Mouse (Mus musculus) hindbrain, embryonic 13.5 days (tissue): ENCODE measurements around the gene Lrfn3. TPM values are rescaled to one million over a fixed set of nuclear protein-coding genes. Genes with fewer than 3 reads are reported as not detected.
A peak's percentile ranks its signal among the peaks of the same experiment; 100 is the strongest.

Experiments used
- ATAC-seq: fragments of 200-750 bp; cut with Nextera tagmentation; 2 replicates; pipeline ENCODE4 v1.8.0; 2017; ENCODE audit warnings: moderate TSS enrichment; ENCODE audit not compliant: low FRiP score
- H3K27ac ChIP-seq: fragments of 300-500 bp; sonication (generic); 2 replicates; pipeline ENCODE4 v1.5.1; 2015; ENCODE audit warnings: inconsistent platforms, mild to moderate bottlenecking, moderate library complexity
- H3K27me3 ChIP-seq: fragments of 300-500 bp; sonication (generic); 2 replicates; pipeline ENCODE4 v1.6.1; 2015; ENCODE audit warnings: mild to moderate bottlenecking, inconsistent platforms
- H3K36me3 ChIP-seq: fragments of 300-500 bp; sonication (generic); 2 replicates; pipeline ENCODE4 v1.6.1; 2015; ENCODE audit warnings: mild to moderate bottlenecking, inconsistent platforms
- H3K4me1 ChIP-seq: fragments of 300-500 bp; sonication (generic); replicated peaks from 2 replicates; pipeline ENCODE4 v1.6.1; 2015; ENCODE audit warnings: inconsistent platforms
- H3K4me2 ChIP-seq: fragments of 300-500 bp; sonication (generic); 2 replicates; pipeline ENCODE4 v1.6.1; 2015; ENCODE audit warnings: inconsistent platforms, mild to moderate bottlenecking, moderate library complexity
- H3K4me3 ChIP-seq: fragments of 300-500 bp; sonication (generic); 2 replicates; pipeline ENCODE4 v1.5.1; 2015; ENCODE audit warnings: mild to moderate bottlenecking, inconsistent platforms
- H3K9ac ChIP-seq: fragments of 300-500 bp; sonication (generic); 2 replicates; pipeline ENCODE4 v1.6.1; 2015; ENCODE audit warnings: mild to moderate bottlenecking, inconsistent platforms
- H3K9me3 ChIP-seq: fragments of 300-500 bp; sonication (generic); 2 replicates; pipeline ENCODE4 v1.6.1; 2016; ENCODE audit warnings: inconsistent platforms
- WGBS: fragments of 180-500 bp; shearing (Covaris S2); methylation state at CpG from one replicate; pipeline ENCODE4 v1.1.7; 2015; 5-methylcytosine and 5-hydroxymethylcytosine counted together
- polyA plus RNA-seq: library from polyadenylated mRNA; unstranded; fragments of >200 nt; fragmentation: Nextera tagmentation; extraction: Ambion mirVana; gene quantifications from 2 replicates; pipeline ENCODE4 v1.2.1, GENCODE M21; 2015

Lrfn3 gene
- polyA plus RNA-seq, 1 experiment from 2014 or later: 13.2 TPM

GRCm38 (mm10) chr7:30336384-30336783 lies 26.2 kb downstream of the Lrfn3 start:
- Histone ChIP-seq H3K4me1 (peaks cover 33% of the 10 kb centered on the region), H3K36me3 (no peaks in the 10 kb centered on the region), H3K27ac (no peak overlapping the region), H3K4me2 (no peak overlapping the region), H3K27me3 (peaks cover 56% of the 10 kb centered on the region), H3K9ac (no peak overlapping the region), H3K9me3 (no peaks in the 10 kb centered on the region), H3K4me3 (no peak overlapping the region)
- peak; percentile 33; the same call in 1 of the 2 replicates for ATAC-seq
- 2% methylated on average over 9 of the region's 9 CpGs for WGBS

- Histone ChIP-seq H3K4me1 (peaks cover 38% of the 10 kb centered on the region), H3K9me3 (no peaks in the 10 kb centered on the region), H3K27ac (no peak overlapping the region), H3K36me3 (no peaks in the 10 kb centered on the region), H3K4me3 (no peak overlapping the region), H3K4me2 (no peak overlapping the region), H3K27me3 (peaks cover 50% of the 10 kb centered on the region), H3K9ac (no peak overlapping the region)
- no peak for ATAC-seq
- 72% methylated on average over 6 of the region's 6 CpGs for WGBS
These were observed 26.9 kb downstream of the Lrfn3 start for GRCm38 (mm10) chr7:30335688-30336087.

- no peak for ATAC-seq
- no peak overlapping the region for H3K4me3 ChIP-seq
- H3K27ac ChIP-seq: no peak overlapping the region
- H3K27me3 ChIP-seq: peaks cover 46% of the 10 kb centered on the region
- 62% methylated on average over 5 of the region's 5 CpGs for WGBS
- H3K9me3 ChIP-seq: no peaks in the 10 kb centered on the region
- no peaks in the 10 kb centered on the region for H3K36me3 ChIP-seq
- no peak overlapping the region for H3K4me2 ChIP-seq
- H3K4me1 ChIP-seq: peaks cover 38% of the 10 kb centered on the region
- peak overlapping the region; percentile 55 for H3K9ac ChIP-seq
These were observed 28.0 kb downstream of the Lrfn3 start for GRCm38 (mm10) chr7:30334563-30334962.

GRCm38 (mm10) chr7:30333436-30333835 lies 29.1 kb downstream of the Lrfn3 start:
- 55% methylated on average over 4 of the region's 4 CpGs for WGBS
- no peak overlapping the region for H3K4me3 ChIP-seq
- peaks cover 38% of the 10 kb centered on the region for H3K4me1 ChIP-seq
- no peak overlapping the region for H3K4me2 ChIP-seq
- H3K36me3 ChIP-seq: no peaks in the 10 kb centered on the region
- H3K27ac ChIP-seq: peak overlapping the region; percentile 58; the same call in 1 of the 2 replicates
- no peaks in the 10 kb centered on the region for H3K9me3 ChIP-seq
- no peak overlapping the region for H3K9ac ChIP-seq
- peak; percentile 49 for ATAC-seq
- H3K27me3 ChIP-seq: peaks cover 39% of the 10 kb centered on the region

GRCm38 (mm10) chr7:30332622-30333259 lies 29.8 kb downstream of the Lrfn3 start:
- Histone ChIP-seq H3K4me1 (peaks cover 38% of the 10 kb centered on the region), H3K4me2 (peak overlapping the region; percentile 50), H3K9me3 (no peaks in the 10 kb centered on the region), H3K27ac (no peak overlapping the region), H3K4me3 (no peak overlapping the region; the same call in 1 of the 2 replicates), H3K9ac (0 out of 2 replicates have a peak overlapping the region, but pooled peaks have one; percentile 19), H3K27me3 (peaks cover 41% of the 10 kb centered on the region), H3K36me3 (no peaks in the 10 kb centered on the region)
- no peak for ATAC-seq
- WGBS: 63% methylated on average over 18 of the region's 18 CpGs

GRCm38 (mm10) chr7:30331887-30332286 lies 30.7 kb downstream of the Lrfn3 start:
- WGBS: 3% methylated on average over 13 of the region's 13 CpGs
- H3K36me3 ChIP-seq: no peaks in the 10 kb centered on the region
- H3K9ac ChIP-seq: no peak overlapping the region

GRCm38 (mm10) chr7:30328379-30328778 lies 34.2 kb downstream of the Lrfn3 start:
- Histone ChIP-seq H3K9ac (no peak overlapping the region), H3K27me3 (peaks cover 28% of the 10 kb centered on the region), H3K36me3 (no peaks in the 10 kb centered on the region), H3K4me1 (peaks cover 27% of the 10 kb centered on the region), H3K27ac (no peak overlapping the region), H3K9me3 (peaks cover 3% of the 10 kb centered on the region; the same call in 1 of the 2 replicates), H3K4me2 (no peak overlapping the region), H3K4me3 (no peak overlapping the region)
- 52% methylated on average over 10 of the region's 10 CpGs for WGBS
- no peak for ATAC-seq

More at GRCm38 (mm10) chr7:30331887-30332286, 30.7 kb downstream of the Lrfn3 start:
- H3K27ac ChIP-seq: peak overlapping the region; percentile 63; the same call in 1 of the 2 replicates
- peak overlapping the region; percentile 50 for H3K4me2 ChIP-seq
- ATAC-seq: peak; percentile 94
- H3K9me3 ChIP-seq: no peaks in the 10 kb centered on the region
- H3K4me3 ChIP-seq: peak overlapping the region; percentile 25
- H3K27me3 ChIP-seq: peaks cover 45% of the 10 kb centered on the region
- peaks cover 44% of the 10 kb centered on the region for H3K4me1 ChIP-seq

GRCm38 (mm10) chr7:30327140-30327539 lies 35.4 kb downstream of the Lrfn3 start:
- no peak for ATAC-seq
- Histone ChIP-seq H3K27ac (no peak overlapping the region), H3K9ac (peak overlapping the region; percentile 46; the same call in 1 of the 2 replicates)

GRCm38 (mm10) chr7:30326427-30326826 lies 36.1 kb downstream of the Lrfn3 start:
- no peak overlapping the region for H3K4me2 ChIP-seq
- no peak for ATAC-seq
- no peak overlapping the region for H3K27ac ChIP-seq
- H3K27me3 ChIP-seq: peaks cover 23% of the 10 kb centered on the region
- H3K9ac ChIP-seq: no peak overlapping the region
- no peaks in the 10 kb centered on the region for H3K36me3 ChIP-seq
- no peak overlapping the region for H3K4me3 ChIP-seq
- peaks cover 3% of the 10 kb centered on the region; the same call in 1 of the 2 replicates for H3K9me3 ChIP-seq
- peaks cover 19% of the 10 kb centered on the region for H3K4me1 ChIP-seq

More at GRCm38 (mm10) chr7:30327140-30327539, 35.4 kb downstream of the Lrfn3 start:
- Histone ChIP-seq H3K4me1 (peaks cover 22% of the 10 kb centered on the region), H3K27me3 (peaks cover 23% of the 10 kb centered on the region), H3K9me3 (peaks cover 3% of the 10 kb centered on the region; the same call in 1 of the 2 replicates), H3K36me3 (no peaks in the 10 kb centered on the region), H3K4me3 (no peak overlapping the region), H3K4me2 (no peak overlapping the region)
- 53% methylated on average over 15 of the region's 15 CpGs for WGBS

- no peak overlapping the region for H3K27ac ChIP-seq
- H3K4me3 ChIP-seq: no peak overlapping the region
- H3K4me1 ChIP-seq: peaks cover 23% of the 10 kb centered on the region
- H3K4me2 ChIP-seq: no peak overlapping the region
- no peak overlapping the region for H3K9ac ChIP-seq
- H3K27me3 ChIP-seq: peaks cover 23% of the 10 kb centered on the region
- no peak for ATAC-seq
- 44% methylated on average over 2 of the region's 2 CpGs for WGBS
- H3K9me3 ChIP-seq: peaks cover 3% of the 10 kb centered on the region; the same call in 1 of the 2 replicates
- H3K36me3 ChIP-seq: no peaks in the 10 kb centered on the region
These were observed 37.2 kb downstream of the Lrfn3 start for GRCm38 (mm10) chr7:30325364-30325763.

- H3K9me3 ChIP-seq: peaks cover 3% of the 10 kb centered on the region; the same call in 1 of the 2 replicates
- WGBS: 81% methylated on average over 5 of the region's 5 CpGs
- H3K4me2 ChIP-seq: no peak overlapping the region
- ATAC-seq: no peak
- no peak overlapping the region for H3K27ac ChIP-seq
- H3K9ac ChIP-seq: no peak overlapping the region
- H3K4me3 ChIP-seq: no peak overlapping the region
- no peaks in the 10 kb centered on the region for H3K36me3 ChIP-seq
- H3K27me3 ChIP-seq: peaks cover 23% of the 10 kb centered on the region
- H3K4me1 ChIP-seq: peaks cover 23% of the 10 kb centered on the region
These were observed 38.1 kb downstream of the Lrfn3 start for GRCm38 (mm10) chr7:30324300-30324944.

- Histone ChIP-seq H3K9ac (0 out of 2 replicates have a peak within 1 kb of the TSS, but pooled peaks have one; percentile 92), H3K27ac (peak within 1 kb of the TSS; percentile 49; the same call in 1 of the 2 replicates), H3K4me3 (peak within 1 kb of the TSS; percentile 78), H3K4me2 (peak within 1 kb of the TSS; percentile 72), H3K4me1 (peaks cover 23% of the 10 kb centered on the region), H3K27me3 (peaks cover 22% of the 10 kb centered on the region), H3K9me3 (peaks cover 3% of the 10 kb centered on the region; the same call in 1 of the 2 replicates), H3K36me3 (no peaks in the 10 kb centered on the region)
- WGBS: 79% methylated on average over 3 of the region's 3 CpGs
- ATAC-seq: no peak
These were observed 38.8 kb downstream of the Lrfn3 start, which contains the start of gene Sdhaf1 for GRCm38 (mm10) chr7:30323795-30324194. TSS of gene Sdhaf1 (minus strand) at chr7:30323895.
